Mouse (Mus musculus): ENCODE measurements around the gene Foxn3. TPM values are rescaled to one million over a fixed set of nuclear protein-coding genes. Genes with fewer than 3 reads are reported as not detected.

Gene Foxn3
- polyA plus RNA-seq, 1 experiment = 61.5 TPM

GRCm38 (mm10) chr12:99498189-99498977 lies 65.0 kb downstream of the Foxn3 start:
- WGBS = 52% methylated on average over 18 of the region's 18 CpGs
- Histone ChIP-seq H3K27ac (ENCODE audit: insufficient read depth, low read length) (no peak overlapping the region), H3K27me3 (ENCODE audit: control insufficient read depth, insufficient read depth, low read length) (no peaks in the 10 kb centered on the region), H3K4me3 (replicated peaks; ENCODE audit: insufficient read depth, low read depth, low read length) (no peak overlapping the region), H3K4me1 (ENCODE audit: control insufficient read depth, insufficient read depth, low read length) (peaks cover 8% of the 10 kb centered on the region; the same call in 1 of the 2 replicates)
- no peak for DNase-seq
- TF ChIP-seq POLR2A (IDR thresholded peaks at IDR 0.05; ENCODE audit: borderline replicate concordance, insufficient read depth, low read length) (no peak), CTCF (IDR thresholded peaks at IDR 0.05; ENCODE audit: borderline replicate concordance, insufficient read depth, low read depth, low read length) (no peak)

DNA sequence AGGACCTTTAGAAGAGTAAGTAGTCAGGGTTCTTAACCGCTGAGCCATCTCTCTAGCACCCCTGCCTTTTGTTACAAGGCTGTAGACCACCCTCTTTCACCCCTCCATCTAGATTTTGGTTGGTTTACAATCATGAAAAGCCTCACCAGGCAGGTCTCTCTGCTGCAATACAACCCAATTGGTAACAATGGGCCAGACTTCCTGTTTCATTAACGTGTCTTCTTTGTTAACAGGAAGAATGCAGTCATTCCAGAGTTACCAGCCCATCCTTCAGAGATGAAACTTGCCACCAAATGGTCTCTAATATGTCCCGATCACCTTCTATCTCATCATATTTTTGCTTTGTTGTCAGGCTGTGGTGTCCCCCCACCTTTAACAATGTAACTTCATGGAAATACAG lies 66.4 kb downstream of the Foxn3 start:
- TF ChIP-seq CTCF (IDR thresholded peaks at IDR 0.05; ENCODE audit: borderline replicate concordance, insufficient read depth, low read depth, low read length) = no peak
- TF ChIP-seq POLR2A (IDR thresholded peaks at IDR 0.05; ENCODE audit: borderline replicate concordance, insufficient read depth, low read length) = no peak
- no peak overlapping the region for H3K27ac ChIP-seq (ENCODE audit: insufficient read depth, low read length)
- H3K4me3 ChIP-seq (replicated peaks; ENCODE audit: insufficient read depth, low read depth, low read length) = no peak overlapping the region
- H3K4me1 ChIP-seq (ENCODE audit: control insufficient read depth, insufficient read depth, low read length) = peaks cover 8% of the 10 kb centered on the region; the same call in 1 of the 2 replicates
- no peaks in the 10 kb centered on the region for H3K27me3 ChIP-seq (ENCODE audit: control insufficient read depth, insufficient read depth, low read length)
- no peak for DNase-seq
- 90% methylated on average over 3 of the region's 3 CpGs for WGBS

DNA sequence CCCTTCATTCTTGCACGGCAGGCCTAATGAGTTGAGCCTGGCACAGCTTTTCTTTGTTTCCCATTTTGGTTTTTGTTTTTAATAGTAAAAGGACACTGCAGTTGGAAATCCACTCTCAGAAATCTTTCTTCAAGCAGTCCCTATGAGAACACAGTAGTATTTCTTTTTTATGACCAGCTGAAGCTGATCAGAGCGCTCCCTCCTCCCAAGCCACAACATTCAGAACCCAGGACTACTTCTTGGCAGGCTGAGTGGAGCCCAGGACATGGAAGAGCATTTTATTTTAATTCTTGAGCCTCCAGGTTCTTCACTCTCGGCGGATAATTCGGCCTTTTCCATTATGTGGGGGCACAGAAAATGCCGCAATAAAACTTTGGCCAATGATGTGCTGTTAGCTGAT lies 73.2 kb downstream of the Foxn3 start:
- H3K27ac ChIP-seq (ENCODE audit: insufficient read depth, low read length) = no peak overlapping the region
- peaks cover 3% of the 10 kb centered on the region; the same call in 1 of the 2 replicates for H3K4me1 ChIP-seq (ENCODE audit: control insufficient read depth, insufficient read depth, low read length)
- no peak for DNase-seq
- H3K27me3 ChIP-seq (ENCODE audit: control insufficient read depth, insufficient read depth, low read length) = no peaks in the 10 kb centered on the region
- H3K4me3 ChIP-seq (replicated peaks; ENCODE audit: insufficient read depth, low read depth, low read length) = no peak overlapping the region
- 78% methylated on average over 6 of the region's 6 CpGs for WGBS
- TF ChIP-seq POLR2A (IDR thresholded peaks at IDR 0.05; ENCODE audit: borderline replicate concordance, insufficient read depth, low read length) = no peak
- TF ChIP-seq CTCF (IDR thresholded peaks at IDR 0.05; ENCODE audit: borderline replicate concordance, insufficient read depth, low read depth, low read length) = no peak

- Histone ChIP-seq H3K27me3 (ENCODE audit: control insufficient read depth, insufficient read depth, low read length) (no peaks in the 10 kb centered on the region), H3K27ac (ENCODE audit: insufficient read depth, low read length) (no peak overlapping the region), H3K4me1 (ENCODE audit: control insufficient read depth, insufficient read depth, low read length) (peaks cover 3% of the 10 kb centered on the region; the same call in 1 of the 2 replicates), H3K4me3 (replicated peaks; ENCODE audit: insufficient read depth, low read depth, low read length) (no peak overlapping the region)
- WGBS = 90% methylated on average over 4 of the region's 4 CpGs
- no peak for DNase-seq
- no peak for TF ChIP-seq POLR2A (IDR thresholded peaks at IDR 0.05; ENCODE audit: borderline replicate concordance, insufficient read depth, low read length)
- TF ChIP-seq CTCF (IDR thresholded peaks at IDR 0.05; ENCODE audit: borderline replicate concordance, insufficient read depth, low read depth, low read length) = no peak
These were observed 74.3 kb downstream of the Foxn3 start for GRCm38 (mm10) chr12:99489001-99489592.

DNA sequence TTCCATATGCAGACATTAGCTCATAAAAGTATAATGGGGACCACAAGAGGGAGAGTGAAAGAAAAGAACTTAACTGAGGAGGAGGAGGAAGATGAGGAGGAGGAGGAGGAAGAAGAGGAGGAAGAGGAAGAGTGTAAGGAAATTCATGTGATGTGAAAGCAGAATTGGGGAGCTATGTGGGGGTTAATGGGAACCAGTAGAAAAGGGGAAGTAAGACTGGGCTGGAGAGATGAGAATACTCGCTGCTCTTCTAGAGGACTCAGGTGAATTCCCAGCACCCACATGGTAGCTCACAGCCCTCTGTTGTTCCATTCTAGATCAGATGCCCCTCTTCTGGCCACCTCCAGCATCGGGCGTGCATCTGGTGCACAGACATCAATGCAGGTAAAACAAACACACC lies 83.0 kb downstream of the Foxn3 start:
- TF ChIP-seq POLR2A (IDR thresholded peaks at IDR 0.05; ENCODE audit: borderline replicate concordance, insufficient read depth, low read length) (no peak), CTCF (IDR thresholded peaks at IDR 0.05; ENCODE audit: borderline replicate concordance, insufficient read depth, low read depth, low read length) (no peak)
- Histone ChIP-seq H3K4me1 (ENCODE audit: control insufficient read depth, insufficient read depth, low read length) (no peaks in the 10 kb centered on the region), H3K27ac (ENCODE audit: insufficient read depth, low read length) (no peak overlapping the region), H3K4me3 (replicated peaks; ENCODE audit: insufficient read depth, low read depth, low read length) (no peak overlapping the region), H3K27me3 (ENCODE audit: control insufficient read depth, insufficient read depth, low read length) (no peaks in the 10 kb centered on the region)
- no peak for DNase-seq
- 93% methylated on average over 3 of the region's 3 CpGs for WGBS

- H3K27me3 ChIP-seq (ENCODE audit: control insufficient read depth, insufficient read depth, low read length) = no peaks in the 10 kb centered on the region
- WGBS = 23% methylated on average over 5 of the region's 5 CpGs
- H3K4me3 ChIP-seq (replicated peaks; ENCODE audit: insufficient read depth, low read depth, low read length) = no peak overlapping the region
- DNase-seq = no peak
- H3K4me1 ChIP-seq (ENCODE audit: control insufficient read depth, insufficient read depth, low read length) = peaks cover 17% of the 10 kb centered on the region
- H3K27ac ChIP-seq (ENCODE audit: insufficient read depth, low read length) = no peak overlapping the region
- TF ChIP-seq POLR2A (IDR thresholded peaks at IDR 0.05; ENCODE audit: borderline replicate concordance, insufficient read depth, low read length) (no peak), CTCF (IDR thresholded peaks at IDR 0.05; ENCODE audit: borderline replicate concordance, insufficient read depth, low read depth, low read length) (no peak)
These were observed 89.2 kb downstream of the Foxn3 start for GRCm38 (mm10) chr12:99474176-99474575.

GRCm38 (mm10) chr12:99473406-99474133 lies 89.8 kb downstream of the Foxn3 start:
- DNase-seq = no peak
- TF ChIP-seq POLR2A (IDR thresholded peaks at IDR 0.05; ENCODE audit: borderline replicate concordance, insufficient read depth, low read length) = no peak
- TF ChIP-seq CTCF (IDR thresholded peaks at IDR 0.05; ENCODE audit: borderline replicate concordance, insufficient read depth, low read depth, low read length) = no peak

More at GRCm38 (mm10) chr12:99473406-99474133, 89.8 kb downstream of the Foxn3 start:
- H3K4me1 ChIP-seq (ENCODE audit: control insufficient read depth, insufficient read depth, low read length) = peaks cover 20% of the 10 kb centered on the region
- H3K4me3 ChIP-seq (replicated peaks; ENCODE audit: insufficient read depth, low read depth, low read length) = no peak overlapping the region
- H3K27me3 ChIP-seq (ENCODE audit: control insufficient read depth, insufficient read depth, low read length) = no peaks in the 10 kb centered on the region
- 59% methylated on average over 10 of the region's 10 CpGs for WGBS
- no peak overlapping the region for H3K27ac ChIP-seq (ENCODE audit: insufficient read depth, low read length)

Measured in cerebellum, adult 2 months (tissue).